Mouse (Mus musculus) forelimb bud, embryonic 11.5 days (tissue): Measurements from ENCODE around the gene Dbi.

ENCODE experiments used
- DNase-seq: peaks from one replicate; pipeline ENCODE4 v3.0.0-alpha.2; 2012; ENCODE audit warnings: low read depth, low spot score

Gene Dbi

GRCm38 (mm10) chr1:120121930-120122530, 1.2 kb upstream of the Dbi start:
- DNase-seq: no peak

GRCm38 (mm10) chr1:120120141-120120968, 523 bp downstream of the Dbi start:
- DNase-seq: peak; percentile 35

- DNase-seq: no peak
These were observed 1.5 kb downstream of the Dbi start for GRCm38 (mm10) chr1:120119389-120119788.

- DNase-seq: no peak
These were observed 2.0 kb downstream of the Dbi start for GRCm38 (mm10) chr1:120118854-120119253.

- DNase-seq: no peak
These were observed 4.8 kb downstream of the Dbi start for GRCm38 (mm10) chr1:120116106-120116505.

GRCm38 (mm10) chr1:120115671-120116081, 5.2 kb downstream of the Dbi start:
- peak; percentile 5 for DNase-seq

GRCm38 (mm10) chr1:120112251-120113187, 8.4 kb downstream of the Dbi start:
- no peak for DNase-seq

GRCm38 (mm10) chr1:120111766-120112165, 9.1 kb downstream of the Dbi start:
- no peak for DNase-seq

GRCm38 (mm10) chr1:120109741-120110432, 11.0 kb downstream of the Dbi start:
- DNase-seq: no peak

- DNase-seq: no peak
These were observed 15.3 kb downstream of the Dbi start for GRCm38 (mm10) chr1:120105556-120105959.

GRCm38 (mm10) chr1:120101227-120101609, 19.7 kb downstream of the Dbi start:
- DNase-seq: no peak

- no peak for DNase-seq
These were observed 20.2 kb downstream of the Dbi start for GRCm38 (mm10) chr1:120100456-120101226.

GRCm38 (mm10) chr1:120099483-120099882, 21.4 kb downstream of the Dbi start:
- DNase-seq: no peak

GRCm38 (mm10) chr1:120098327-120098726, 22.6 kb downstream of the Dbi start:
- peak; percentile 57 for DNase-seq

GRCm38 (mm10) chr1:120094920-120095319, 26.0 kb downstream of the Dbi start:
- no peak for DNase-seq

GRCm38 (mm10) chr1:120093482-120094134, 27.3 kb downstream of the Dbi start:
- DNase-seq: peak; percentile 84

GRCm38 (mm10) chr1:120090880-120091570, 29.9 kb downstream of the Dbi start:
- no peak for DNase-seq

GRCm38 (mm10) chr1:120089180-120089579, 31.7 kb downstream of the Dbi start:
- no peak for DNase-seq

- no peak for DNase-seq
These were observed 34.2 kb downstream of the Dbi start for GRCm38 (mm10) chr1:120086644-120087043.
